Mouse (Mus musculus) 3T3-L1 (cell line): ENCODE measurements at regions not wholly inside any gene's neighbourhood (a gene's known extent, or its start where the extent isn't known, plus 50 kb on each side); places are given as distances from the start of the nearest gene placed in this dataset.

ENCODE experiments used
- DNase-seq: peaks from one replicate; pipeline ENCODE4 v3.0.0-alpha.2; 2015; ENCODE audit warnings: low read depth, low spot score

DNA sequence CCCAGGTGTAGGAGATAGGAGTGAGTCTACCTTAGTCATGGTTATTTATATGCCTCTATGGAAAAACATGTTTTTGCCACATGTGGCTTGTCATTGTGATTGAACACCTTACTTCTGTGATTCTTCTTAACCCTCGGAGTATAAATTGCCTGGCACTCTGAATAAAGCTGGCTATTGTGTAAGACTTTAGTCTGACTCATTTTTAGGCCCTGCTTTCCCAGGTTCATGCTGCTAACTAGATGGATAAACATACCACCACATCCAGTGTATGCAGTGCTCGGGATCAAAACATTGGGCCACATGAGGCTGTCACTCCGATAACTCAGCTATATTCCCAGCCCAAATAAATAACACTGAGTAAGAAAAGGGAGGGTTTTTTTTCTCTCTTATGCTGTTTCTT is 287.2 kb downstream of the Gsdmc2 start:
- peak; percentile 71 for DNase-seq

DNA sequence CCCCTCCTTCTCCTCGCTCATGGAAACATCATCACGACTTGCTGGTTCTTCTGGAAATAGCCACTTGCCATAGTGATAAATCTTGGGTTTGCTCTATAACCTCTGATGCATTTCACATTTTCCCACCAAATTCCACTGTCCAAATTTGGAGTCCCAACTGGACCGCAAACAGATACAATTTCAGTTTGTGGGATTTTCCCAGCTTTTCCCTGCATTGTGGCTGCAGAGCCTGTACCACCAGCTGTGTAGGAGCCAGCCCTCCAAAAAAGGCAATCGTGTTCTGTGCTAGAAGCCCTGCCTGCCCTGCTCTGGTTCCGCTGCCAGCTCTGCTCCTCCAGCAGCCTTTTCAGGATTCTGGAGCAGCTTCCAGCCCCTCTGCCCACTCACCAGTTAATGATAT is 291.4 kb downstream of the Gsdmc2 start:
- peak; percentile 39 for DNase-seq

GRCm38 (mm10) chr15:63532337-63533055 is 312.5 kb downstream of the Gsdmc2 start:
- DNase-seq: no peak

DNA sequence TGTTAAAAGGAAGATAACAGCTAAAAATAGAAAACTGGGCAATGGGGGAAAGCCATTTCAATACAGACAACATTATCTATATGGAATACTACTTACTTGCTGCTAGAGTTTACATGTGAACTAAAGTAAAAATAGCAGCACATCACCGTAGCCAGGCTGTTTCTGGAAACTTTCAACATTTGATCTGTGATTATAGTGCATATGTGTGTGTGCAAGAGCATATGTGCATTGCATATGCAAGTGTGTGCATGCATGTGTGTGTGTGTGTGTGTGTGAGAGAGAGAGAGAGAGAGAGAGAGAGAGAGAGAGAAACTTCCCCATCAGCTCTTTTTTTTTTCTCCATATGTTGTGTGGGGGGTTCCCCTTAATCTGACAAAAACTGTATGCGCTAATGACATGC is 317.7 kb downstream of the Gsdmc2 start:
- DNase-seq: no peak

DNA sequence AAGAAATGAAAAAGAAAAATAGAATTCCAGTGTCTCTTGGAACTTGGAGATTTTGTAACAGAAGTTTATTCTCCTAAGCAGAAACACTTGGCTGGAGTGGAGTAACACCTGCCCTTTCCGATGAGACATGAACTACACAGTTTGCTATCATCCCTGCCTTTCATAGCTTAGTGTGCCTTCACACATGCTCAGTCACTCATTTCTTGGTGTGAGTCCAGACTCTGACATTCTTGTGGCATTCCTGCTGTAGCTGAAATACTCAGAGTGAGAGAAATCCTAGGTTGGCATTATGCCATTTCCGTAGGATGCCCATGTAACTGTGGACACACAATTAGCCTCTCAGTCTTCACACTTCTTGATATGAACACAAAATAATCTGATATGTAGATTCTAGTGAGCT is 318.2 kb downstream of the Gsdmc2 start:
- DNase-seq: peak; percentile 75

- peak; percentile 47 for DNase-seq
Observed at GRCm38 (mm10) chr15:63517301-63517700, 327.7 kb downstream of the Gsdmc2 start.

DNA sequence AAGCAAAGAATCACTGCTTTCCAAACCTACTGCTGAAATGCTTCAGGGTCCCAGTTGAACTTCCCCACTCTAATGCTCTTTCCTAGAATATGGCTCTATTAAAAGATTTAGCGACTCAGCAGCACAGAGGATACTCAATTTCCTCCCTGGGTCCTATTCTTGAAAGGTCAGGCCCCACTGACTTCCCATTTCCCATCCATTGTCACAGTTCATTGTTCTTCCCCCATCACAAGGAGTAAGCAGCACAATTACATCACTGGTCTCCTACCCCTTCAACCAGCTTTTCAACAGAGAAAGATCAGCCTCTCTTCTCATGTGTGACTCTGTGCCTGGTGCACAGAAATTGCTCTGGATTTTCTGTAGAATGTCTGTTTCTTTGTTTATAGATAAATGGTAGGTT is 344.5 kb downstream of the Gsdmc2 start:
- DNase-seq: no peak

DNA sequence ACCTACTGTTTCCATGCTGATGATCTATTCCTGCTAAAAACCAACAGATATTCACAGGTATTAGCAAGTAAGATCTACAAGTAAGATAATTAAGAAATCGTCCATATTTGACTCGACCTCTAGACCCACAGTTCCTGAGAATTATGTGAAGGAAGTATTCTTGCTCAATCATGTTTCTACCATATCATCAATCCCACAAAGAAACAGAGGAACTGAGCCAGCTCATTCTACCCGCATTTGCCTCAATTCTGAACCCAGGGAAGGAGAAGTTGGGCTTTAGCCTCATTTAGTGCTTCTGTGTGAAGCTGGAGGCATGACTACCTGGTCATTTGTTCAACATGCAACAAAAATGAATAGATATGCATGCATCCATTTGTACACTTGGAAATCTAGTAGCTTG is 346.5 kb downstream of the Gsdmc2 start:
- DNase-seq: no peak

GRCm38 (mm10) chr15:63497207-63497606 is 347.8 kb downstream of the Gsdmc2 start:
- no peak for DNase-seq

DNA sequence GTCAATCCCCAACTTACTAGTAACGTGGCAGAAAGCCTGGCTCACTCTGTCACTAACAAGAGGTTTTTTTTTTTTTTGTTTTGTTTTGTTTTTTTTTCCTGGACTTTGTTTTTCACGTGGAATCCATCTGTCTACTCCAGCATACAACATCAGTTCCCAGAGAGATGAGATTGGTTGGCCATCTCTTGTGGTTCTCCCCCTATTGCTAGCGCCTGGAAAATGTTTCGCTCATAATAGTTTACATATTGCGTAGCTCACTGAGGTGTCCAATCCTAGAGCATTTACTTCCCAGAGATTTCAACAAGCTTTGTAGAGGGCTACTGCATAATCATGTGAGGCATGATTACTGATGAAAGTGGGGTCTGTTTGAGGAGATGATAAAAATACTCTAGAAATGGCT is 360.1 kb downstream of the Gsdmc2 start:
- DNase-seq: no peak

DNA sequence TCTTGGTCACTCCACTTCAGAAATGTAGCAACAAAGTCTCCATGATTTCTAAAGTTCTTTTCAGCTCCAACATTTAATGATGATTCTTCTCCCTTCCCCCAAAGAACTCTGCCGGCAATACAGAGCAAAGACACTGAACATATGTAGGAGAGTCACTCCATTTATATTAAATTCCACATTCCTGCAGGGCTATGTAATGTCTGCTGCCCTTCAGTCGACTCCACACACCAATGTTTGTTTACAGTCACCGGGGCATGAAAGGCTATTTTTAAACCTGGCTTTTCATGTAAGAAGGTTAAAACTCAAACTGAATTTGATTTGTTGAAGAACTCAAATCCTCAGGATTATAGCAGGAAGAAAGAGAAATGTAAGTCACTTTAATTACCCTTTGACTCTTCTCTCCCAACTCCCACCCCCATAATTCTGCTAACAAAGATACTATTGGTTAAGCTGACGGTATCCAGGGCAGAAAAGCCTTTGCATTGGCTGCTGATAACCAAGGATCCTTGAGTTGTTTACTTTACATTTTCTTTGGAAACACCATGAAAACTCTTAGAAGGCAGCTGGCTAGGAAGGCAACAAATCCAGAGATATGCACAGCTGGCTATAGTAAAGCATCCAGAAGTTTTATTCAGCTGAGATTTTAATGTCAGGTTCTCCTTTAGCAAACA is 360.6 kb downstream of the Gsdmc2 start:
- DNase-seq: peak; percentile 62

GRCm38 (mm10) chr15:63479270-63479805 is 365.6 kb downstream of the Gsdmc2 start:
- DNase-seq: no peak

GRCm38 (mm10) chr15:63466916-63467315 is 378.1 kb downstream of the Gsdmc2 start:
- no peak for DNase-seq

GRCm38 (mm10) chr15:63452529-63452928 is 392.4 kb downstream of the Gsdmc2 start:
- DNase-seq: no peak

GRCm38 (mm10) chr15:63446288-63446687 is 398.7 kb downstream of the Gsdmc2 start:
- DNase-seq: no peak

- DNase-seq: no peak
Observed at GRCm38 (mm10) chr15:63445016-63445415, 400.0 kb downstream of the Gsdmc2 start.

DNA sequence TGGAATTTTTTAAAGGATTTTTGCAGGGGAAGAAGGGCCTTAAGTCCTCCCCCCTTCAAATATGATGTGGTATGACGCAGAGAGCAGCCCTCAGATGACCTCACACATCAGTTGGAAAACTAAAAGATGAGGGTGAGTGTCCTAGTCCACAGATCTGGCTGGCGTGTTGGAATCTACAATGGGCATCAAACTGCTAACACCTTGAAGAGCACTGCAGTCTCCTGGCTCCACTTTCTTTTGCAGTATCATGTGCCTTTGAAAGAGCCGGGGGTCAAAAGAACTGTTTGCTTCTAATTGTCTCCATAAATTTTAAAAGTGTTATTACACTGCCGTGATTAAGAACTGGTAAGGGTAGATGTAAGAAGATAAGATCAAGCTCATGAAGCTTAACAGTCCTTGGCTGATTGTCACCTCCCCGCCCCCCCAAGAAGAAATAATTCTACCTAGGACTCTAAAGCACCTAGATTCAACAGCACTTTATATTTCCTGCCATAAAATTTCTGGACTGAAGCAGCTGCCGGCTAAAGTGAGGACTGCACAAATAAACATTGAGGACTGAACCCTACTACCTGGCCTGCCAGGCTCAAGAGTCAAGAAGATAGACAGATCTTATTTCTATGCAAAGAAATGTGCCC is 402.7 kb downstream of the Gsdmc2 start:
- DNase-seq: no peak

GRCm38 (mm10) chr15:63412649-63413048 is 432.3 kb downstream of the Gsdmc2 start:
- no peak for DNase-seq

- peak; percentile 62 for DNase-seq
Observed at GRCm38 (mm10) chr15:63411771-63412118, 433.2 kb downstream of the Gsdmc2 start.

DNA sequence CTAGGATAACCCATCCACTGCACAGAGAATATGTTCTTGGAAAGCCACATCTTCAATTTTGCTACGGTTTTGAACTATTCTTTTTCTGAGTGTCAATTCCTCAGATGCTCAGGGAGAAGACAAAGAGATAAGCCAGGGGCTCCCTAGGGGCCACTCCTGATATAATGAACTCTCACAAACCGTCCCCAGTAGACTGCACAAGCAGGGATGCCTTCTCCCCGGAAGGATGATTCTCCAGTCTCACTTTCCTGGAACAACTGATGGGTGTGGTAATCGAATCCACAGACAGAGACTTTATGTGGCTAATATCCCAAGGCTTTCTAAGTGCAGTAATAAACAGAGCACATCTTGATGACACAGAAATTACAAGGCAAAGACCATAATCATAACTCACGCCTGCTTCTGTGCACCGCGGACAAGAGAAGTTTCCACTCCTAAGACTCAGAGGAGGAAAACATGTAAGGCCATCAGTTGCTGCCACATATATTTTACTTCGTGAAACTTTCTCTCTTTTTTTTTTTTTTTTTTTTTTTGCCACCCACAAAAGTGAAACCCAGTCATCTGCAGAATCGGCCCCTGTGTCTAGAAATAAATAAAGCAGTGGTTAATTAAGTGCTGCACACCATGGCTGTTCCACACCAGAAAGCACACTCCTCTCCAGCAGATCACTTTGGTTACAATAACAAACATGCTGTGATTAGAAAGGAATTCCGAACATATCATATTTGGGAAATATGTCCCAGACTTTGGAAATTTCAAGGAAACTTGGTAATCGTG is 433.8 kb downstream of the Gsdmc2 start:
- peak; percentile 10 for DNase-seq

- peak; percentile 57 for DNase-seq
Observed at GRCm38 (mm10) chr15:63400445-63400844, 444.5 kb downstream of the Gsdmc2 start.

- peak; percentile 28 for DNase-seq
Observed at GRCm38 (mm10) chr15:63400011-63400410, 445.0 kb downstream of the Gsdmc2 start.
